Mouse (Mus musculus): ENCODE measurements around the gene Kcna2. TPM values are rescaled to one million over a fixed set of nuclear protein-coding genes. Genes with fewer than 3 reads are reported as not detected.

Kcna2 gene
- polyA plus RNA-seq (2015; fragmentation: Nextera tagmentation; extraction: Ambion mirVana), result 1.1 and 1.2 TPM in 2 replicates

DNA sequence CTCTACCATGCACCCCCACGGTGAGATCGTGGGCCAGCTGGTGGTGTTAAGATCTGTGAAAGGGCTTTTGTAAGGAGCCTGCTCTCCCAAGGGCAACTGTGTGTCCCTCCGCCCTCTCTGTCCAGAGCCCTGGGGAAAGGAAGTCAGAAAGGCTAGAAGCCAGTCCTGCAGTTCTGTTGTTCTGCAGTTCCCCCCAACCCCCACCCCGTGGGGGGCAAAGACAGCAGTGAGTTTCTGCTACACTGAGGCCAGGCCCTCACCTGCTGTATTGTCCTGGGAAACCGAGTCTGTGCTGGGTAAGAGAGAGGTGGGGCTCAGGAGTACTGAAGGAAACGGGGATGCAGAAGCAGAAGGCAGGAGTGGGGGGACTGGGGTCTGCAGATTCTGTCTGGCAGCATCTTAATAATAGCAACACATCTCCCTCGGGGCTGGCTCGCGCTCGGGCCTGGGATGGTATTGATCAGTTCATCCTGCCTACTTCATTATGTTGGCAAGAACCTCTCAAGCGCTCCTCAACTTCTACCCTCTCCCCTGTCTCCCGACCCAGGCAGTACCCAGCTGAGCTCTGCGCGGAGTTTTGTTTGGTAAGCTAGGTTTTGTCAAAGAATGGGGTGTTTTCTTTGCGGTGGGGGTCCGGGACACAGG, at the start of gene Kcna2:
Gene Kcna2 (plus strand): TSS at position 336 of the 645 bp plus-strand sequence.
- H3K4me1 ChIP-seq (replicated peaks), result peaks cover 32% of the 10 kb centered on the region
- H3K27ac ChIP-seq, result peak within 1 kb of the TSS; percentile 83
- H3K9ac ChIP-seq (replicated peaks), result peak within 1 kb of the TSS; percentile 85
- WGBS, result 3% methylated on average over 16 of the region's 16 CpGs
- peaks cover 34% of the 10 kb centered on the region for H3K27me3 ChIP-seq
- H3K4me3 ChIP-seq (replicated peaks), result peak within 1 kb of the TSS; percentile 80
- peak; percentile 57 for ATAC-seq
- no peaks in the 10 kb centered on the region for H3K9me3 ChIP-seq
- H3K4me2 ChIP-seq (replicated peaks), result peak within 1 kb of the TSS; percentile 94
- H3K36me3 ChIP-seq, result peaks cover 3% of the 10 kb centered on the region; the same call in 1 of the 2 replicates

DNA sequence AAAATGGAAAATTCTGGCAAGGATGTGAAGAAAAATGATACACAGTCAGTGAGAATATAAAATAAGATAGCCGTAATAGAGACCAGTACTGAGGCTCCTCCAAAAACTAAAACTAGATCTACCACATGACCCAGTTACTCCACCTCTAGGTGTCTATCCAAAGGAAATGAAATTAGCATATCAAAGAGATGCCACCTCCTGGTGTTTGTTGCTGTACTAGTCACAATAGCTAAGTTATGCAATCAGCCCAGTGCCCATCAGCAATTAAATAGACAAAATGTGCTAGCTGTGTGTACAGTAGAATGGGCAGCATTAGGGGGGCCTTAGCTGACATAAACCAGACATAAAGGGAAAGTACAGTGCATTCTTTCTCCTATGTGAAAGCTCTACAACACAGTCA, 39.5 kb upstream of the Kcna2 start:
- H3K9ac ChIP-seq (replicated peaks), result no peak overlapping the region
- no peak overlapping the region for H3K4me2 ChIP-seq (replicated peaks)
- no peaks in the 10 kb centered on the region for H3K36me3 ChIP-seq
- H3K27ac ChIP-seq, result no peak overlapping the region
- H3K4me3 ChIP-seq (replicated peaks), result no peak overlapping the region
- H3K9me3 ChIP-seq, result no peaks in the 10 kb centered on the region
- no peaks in the 10 kb centered on the region for H3K27me3 ChIP-seq
- 90% methylated on average over 1 of the region's 1 CpGs for WGBS
- H3K4me1 ChIP-seq (replicated peaks), result peaks cover 11% of the 10 kb centered on the region; the same call in 1 of the 2 replicates
- no peak for ATAC-seq

DNA sequence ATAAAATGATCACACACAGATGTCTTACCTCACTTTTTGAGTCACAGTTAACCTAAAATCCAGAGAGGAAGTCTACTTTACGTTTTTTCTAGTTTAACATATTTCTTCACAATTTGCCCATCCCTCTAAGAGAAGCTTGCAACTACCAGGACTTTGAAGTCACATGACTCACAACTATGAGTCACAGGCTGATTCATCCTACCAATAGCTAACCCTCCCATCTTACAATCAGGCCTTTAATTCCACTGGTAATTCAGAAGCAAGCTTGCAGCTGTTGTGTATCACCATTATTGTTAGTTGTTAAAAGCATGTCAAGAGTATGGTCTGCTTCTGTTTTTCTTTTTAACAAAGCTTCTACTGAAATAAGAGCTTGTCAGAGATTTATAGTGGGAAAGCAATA, 38.2 kb upstream of the Kcna2 start:
- Histone ChIP-seq H3K9me3 (no peaks in the 10 kb centered on the region), H3K36me3 (no peaks in the 10 kb centered on the region), H3K9ac (replicated peaks) (no peak overlapping the region), H3K4me3 (replicated peaks) (no peak overlapping the region), H3K27me3 (no peaks in the 10 kb centered on the region), H3K4me1 (replicated peaks) (peaks cover 17% of the 10 kb centered on the region), H3K4me2 (replicated peaks) (no peak overlapping the region), H3K27ac (no peak overlapping the region)
- WGBS, result 79% methylated on average over 1 of the region's 1 CpGs
- no peak for ATAC-seq

DNA sequence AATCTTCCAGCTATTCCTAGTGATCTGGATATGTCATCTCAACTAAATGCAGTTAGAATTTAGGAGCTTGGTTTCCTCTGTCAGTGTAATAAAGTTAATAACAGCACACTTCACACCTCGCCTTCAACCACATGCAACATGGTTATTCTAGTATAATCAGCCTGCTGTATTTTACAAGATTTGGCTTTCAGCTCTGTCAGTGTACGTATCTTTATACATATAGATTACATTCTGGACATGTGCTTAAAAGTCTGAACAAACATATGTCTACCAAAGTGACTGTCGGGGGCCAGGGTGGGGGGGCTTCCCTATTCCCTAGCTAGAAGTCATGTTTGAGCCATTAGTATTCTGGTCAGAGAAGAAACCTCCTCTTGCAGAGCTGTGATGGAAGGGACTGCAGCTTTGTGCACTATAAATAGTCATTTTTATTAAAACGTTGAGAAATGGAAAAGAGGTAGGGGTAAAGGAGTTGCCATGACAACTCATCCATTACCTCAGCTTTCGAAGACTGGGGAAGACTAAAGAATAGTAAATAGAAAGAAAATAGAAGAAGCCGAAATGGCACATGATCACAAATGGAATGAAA, 35.3 kb upstream of the Kcna2 start:
- Histone ChIP-seq H3K4me3 (replicated peaks) (no peak overlapping the region), H3K9ac (replicated peaks) (no peak overlapping the region), H3K36me3 (no peaks in the 10 kb centered on the region), H3K27ac (peak overlapping the region; percentile 83), H3K27me3 (no peaks in the 10 kb centered on the region), H3K4me1 (replicated peaks) (peaks cover 17% of the 10 kb centered on the region), H3K9me3 (no peaks in the 10 kb centered on the region), H3K4me2 (replicated peaks) (no peak overlapping the region)
- WGBS, result 40% methylated on average over 6 of the region's 6 CpGs
- ATAC-seq, result peak; percentile 86

DNA sequence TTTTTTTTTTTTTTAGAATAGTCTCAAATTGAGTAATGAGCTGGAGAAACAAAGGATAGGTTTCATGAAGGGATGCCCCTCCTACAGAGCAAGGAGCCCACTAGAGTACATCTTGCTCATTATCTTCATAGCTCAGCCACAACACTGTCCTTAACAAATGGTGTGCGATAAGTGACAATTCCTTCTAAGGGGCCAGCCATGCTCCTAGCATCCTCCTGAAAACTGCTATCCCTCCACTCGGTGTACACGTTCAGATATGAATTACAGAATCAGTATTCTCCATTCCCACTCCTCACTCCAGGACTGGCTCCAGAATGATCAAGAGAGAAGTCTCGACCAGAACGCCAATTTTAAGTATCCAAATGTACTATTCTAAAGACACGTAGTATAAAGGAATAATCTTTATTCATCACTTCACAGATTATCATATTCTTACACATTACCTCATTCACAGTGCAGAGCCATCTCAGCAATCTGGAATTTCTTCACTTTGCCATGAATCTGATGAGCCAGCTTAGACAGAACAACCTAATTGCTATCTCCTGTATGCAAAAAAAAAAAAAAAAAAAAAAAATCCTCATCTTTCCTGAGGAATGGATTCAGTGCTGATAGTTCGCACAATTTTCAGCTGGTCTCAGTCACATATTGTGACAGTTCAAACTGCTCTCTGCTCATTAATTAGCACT, 34.6 kb upstream of the Kcna2 start:
- peak; percentile 85 for ATAC-seq
- peaks cover 17% of the 10 kb centered on the region for H3K4me1 ChIP-seq (replicated peaks)
- peak overlapping the region; percentile 83 for H3K27ac ChIP-seq
- H3K9ac ChIP-seq (replicated peaks), result no peak overlapping the region
- H3K4me2 ChIP-seq (replicated peaks), result no peak overlapping the region; the same call in 1 of the 2 replicates
- no peak overlapping the region for H3K4me3 ChIP-seq (replicated peaks)
- no peaks in the 10 kb centered on the region for H3K9me3 ChIP-seq
- no peaks in the 10 kb centered on the region for H3K27me3 ChIP-seq
- 51% methylated on average over 7 of the region's 7 CpGs for WGBS
- no peaks in the 10 kb centered on the region for H3K36me3 ChIP-seq

DNA sequence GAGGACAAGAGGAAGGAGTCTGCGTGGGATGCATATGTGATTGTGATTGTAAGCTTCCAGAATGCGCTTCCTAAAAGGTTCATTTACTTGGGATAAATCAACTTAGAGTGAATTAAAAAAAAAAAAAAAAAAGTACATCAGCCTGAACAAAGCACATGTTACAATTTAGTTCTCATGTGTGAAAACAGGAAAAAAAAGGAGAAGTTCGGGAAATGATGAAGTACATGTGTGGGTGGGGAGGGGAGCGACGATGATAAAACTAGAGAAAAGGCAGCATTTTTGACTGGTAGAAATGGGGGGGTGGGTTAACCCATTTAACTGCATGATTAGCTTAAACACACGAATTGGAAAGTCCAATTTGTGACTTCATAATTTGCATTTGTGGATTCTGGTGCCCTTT, 33.7 kb upstream of the Kcna2 start:
- H3K9me3 ChIP-seq, result no peaks in the 10 kb centered on the region
- H3K27me3 ChIP-seq, result no peaks in the 10 kb centered on the region
- H3K4me1 ChIP-seq (replicated peaks), result peaks cover 17% of the 10 kb centered on the region
- WGBS, result 72% methylated on average over 6 of the region's 6 CpGs
- ATAC-seq, result no peak
- H3K9ac ChIP-seq (replicated peaks), result no peak overlapping the region
- H3K36me3 ChIP-seq, result no peaks in the 10 kb centered on the region
- H3K27ac ChIP-seq, result peak overlapping the region; percentile 83
- no peak overlapping the region for H3K4me3 ChIP-seq (replicated peaks)
- H3K4me2 ChIP-seq (replicated peaks), result no peak overlapping the region

DNA sequence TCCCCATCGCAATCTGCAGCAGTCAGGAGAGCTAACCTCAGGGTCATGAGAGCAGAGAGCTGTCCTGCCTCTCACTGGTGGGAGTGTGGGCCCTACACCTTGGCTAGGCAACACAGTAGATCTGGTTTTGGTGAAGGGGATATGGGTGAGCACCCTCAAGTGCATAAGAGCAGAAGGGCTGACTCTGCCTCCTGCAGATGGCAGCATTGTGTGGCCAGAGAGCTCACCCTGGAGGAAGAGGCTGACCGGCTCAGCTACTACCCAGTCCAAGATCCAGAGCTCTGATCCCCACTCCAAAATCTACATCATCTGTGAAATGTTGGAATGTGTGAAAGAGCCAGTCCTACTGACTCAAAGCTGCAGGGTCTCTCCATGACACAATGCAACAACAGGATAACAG, 27.1 kb upstream of the Kcna2 start:
- Histone ChIP-seq H3K36me3 (no peaks in the 10 kb centered on the region), H3K9ac (replicated peaks) (no peak overlapping the region), H3K4me1 (replicated peaks) (no peaks in the 10 kb centered on the region), H3K27me3 (no peaks in the 10 kb centered on the region), H3K27ac (no peak overlapping the region), H3K9me3 (no peaks in the 10 kb centered on the region), H3K4me2 (replicated peaks) (no peak overlapping the region), H3K4me3 (replicated peaks) (no peak overlapping the region)
- ATAC-seq, result no peak
- WGBS, result 72% methylated on average over 2 of the region's 2 CpGs

DNA sequence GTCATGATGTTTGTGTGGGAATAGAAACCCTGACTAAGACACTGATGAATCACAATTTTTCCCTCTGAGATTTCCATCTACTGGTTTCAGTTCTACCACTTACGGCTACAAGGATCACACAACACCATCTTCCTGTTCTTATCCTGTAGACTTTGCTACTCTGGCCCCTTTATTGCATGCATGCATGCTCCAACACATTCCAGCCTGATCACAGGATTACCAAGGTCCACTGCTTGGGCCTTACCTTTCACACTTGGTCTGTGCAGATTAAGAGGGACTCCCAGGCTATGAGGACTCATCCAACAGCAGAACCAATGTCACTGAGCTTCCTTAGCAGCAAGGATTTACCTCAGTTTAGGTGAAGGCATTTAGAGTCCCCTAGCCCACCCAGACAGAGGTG, 25.2 kb upstream of the Kcna2 start:
- no peak overlapping the region for H3K27ac ChIP-seq
- no peak overlapping the region for H3K4me3 ChIP-seq (replicated peaks)
- no peak for ATAC-seq
- H3K9me3 ChIP-seq, result no peaks in the 10 kb centered on the region
- no peak overlapping the region for H3K9ac ChIP-seq (replicated peaks)
- no peaks in the 10 kb centered on the region; the same call in 1 of the 2 replicates for H3K4me1 ChIP-seq (replicated peaks)
- no peaks in the 10 kb centered on the region for H3K36me3 ChIP-seq
- no peaks in the 10 kb centered on the region for H3K27me3 ChIP-seq
- WGBS, result 100% methylated on average over 1 of the region's 1 CpGs
- no peak overlapping the region for H3K4me2 ChIP-seq (replicated peaks)

DNA sequence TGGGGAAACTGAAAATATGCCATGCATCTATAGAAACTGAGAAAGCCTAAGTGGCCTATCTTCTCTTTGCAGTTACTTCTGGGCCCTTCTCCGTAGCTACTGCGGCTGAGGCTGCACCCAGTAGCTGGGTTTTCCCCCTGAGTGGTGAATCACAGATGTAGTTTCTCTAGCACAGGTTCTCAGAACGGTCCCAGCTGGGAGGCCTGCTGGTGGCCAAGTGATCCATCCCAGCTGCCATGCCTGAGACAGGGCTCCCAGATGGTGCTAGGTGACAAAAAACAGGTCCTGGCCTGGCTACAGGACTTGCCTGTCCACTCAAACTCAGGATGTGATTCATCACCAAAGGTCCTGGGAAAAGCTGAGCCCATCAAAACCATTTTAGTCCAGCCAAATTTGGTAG, 24.3 kb upstream of the Kcna2 start:
- H3K27me3 ChIP-seq, result no peaks in the 10 kb centered on the region
- no peak for ATAC-seq
- 91% methylated on average over 3 of the region's 3 CpGs for WGBS
- H3K36me3 ChIP-seq, result no peaks in the 10 kb centered on the region
- no peak overlapping the region for H3K4me2 ChIP-seq (replicated peaks)
- H3K4me1 ChIP-seq (replicated peaks), result no peaks in the 10 kb centered on the region; the same call in 1 of the 2 replicates
- H3K9ac ChIP-seq (replicated peaks), result no peak overlapping the region
- no peak overlapping the region for H3K4me3 ChIP-seq (replicated peaks)
- no peaks in the 10 kb centered on the region for H3K9me3 ChIP-seq
- no peak overlapping the region for H3K27ac ChIP-seq

DNA sequence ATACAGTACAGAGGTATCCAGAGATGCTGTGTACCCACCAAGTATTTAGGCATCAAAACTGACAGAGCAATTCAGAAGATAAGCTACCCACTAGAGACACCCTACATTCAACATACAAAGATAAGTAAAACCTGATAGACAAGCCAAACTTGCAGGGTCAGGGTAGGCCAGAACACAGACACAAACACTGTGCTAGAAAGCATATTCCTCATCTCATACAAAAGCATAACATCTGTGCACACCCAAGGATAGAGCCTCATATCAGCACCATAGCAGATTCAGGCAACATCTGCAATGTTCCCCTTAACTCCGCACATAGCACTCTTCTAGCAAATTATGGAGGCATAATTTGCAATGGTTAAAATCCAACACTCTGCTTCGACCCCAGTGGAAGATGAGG, 23.8 kb upstream of the Kcna2 start:
- WGBS, result 86% methylated on average over 2 of the region's 2 CpGs
- no peak overlapping the region for H3K4me2 ChIP-seq (replicated peaks)
- no peaks in the 10 kb centered on the region; the same call in 1 of the 2 replicates for H3K4me1 ChIP-seq (replicated peaks)
- no peaks in the 10 kb centered on the region for H3K9me3 ChIP-seq
- no peak overlapping the region for H3K9ac ChIP-seq (replicated peaks)
- no peak for ATAC-seq
- no peak overlapping the region for H3K4me3 ChIP-seq (replicated peaks)
- no peaks in the 10 kb centered on the region for H3K27me3 ChIP-seq
- no peak overlapping the region for H3K27ac ChIP-seq
- no peaks in the 10 kb centered on the region for H3K36me3 ChIP-seq

DNA sequence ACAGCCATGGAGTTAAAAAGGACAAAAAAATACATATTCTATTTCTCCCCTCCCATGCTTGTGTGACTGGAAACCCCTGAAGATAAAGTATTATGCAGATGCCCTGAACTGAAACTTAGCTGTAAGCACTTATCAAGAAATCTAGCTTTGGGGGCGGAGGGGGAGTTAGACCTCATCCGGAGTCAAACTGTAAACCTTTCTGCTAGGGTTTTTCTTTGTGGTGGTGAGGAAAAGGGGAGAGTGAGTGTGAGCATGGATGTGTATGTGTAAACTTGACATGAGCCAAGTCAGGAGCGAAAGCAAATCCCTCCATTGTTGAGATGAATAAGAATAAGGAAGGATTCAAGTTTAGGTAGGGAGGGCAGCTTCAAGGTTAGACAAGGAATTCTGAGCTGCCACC, 20.1 kb upstream of the Kcna2 start:
- H3K4me2 ChIP-seq (replicated peaks), result no peak overlapping the region
- 88% methylated on average over 3 of the region's 3 CpGs for WGBS
- no peaks in the 10 kb centered on the region for H3K27me3 ChIP-seq
- H3K9me3 ChIP-seq, result no peaks in the 10 kb centered on the region
- H3K4me1 ChIP-seq (replicated peaks), result no peaks in the 10 kb centered on the region; the same call in 1 of the 2 replicates
- H3K36me3 ChIP-seq, result no peaks in the 10 kb centered on the region
- H3K27ac ChIP-seq, result no peak overlapping the region
- no peak overlapping the region for H3K9ac ChIP-seq (replicated peaks)
- 0 out of 2 replicates have a peak, but pooled peaks have one; percentile 9 for ATAC-seq
- no peak overlapping the region for H3K4me3 ChIP-seq (replicated peaks)

DNA sequence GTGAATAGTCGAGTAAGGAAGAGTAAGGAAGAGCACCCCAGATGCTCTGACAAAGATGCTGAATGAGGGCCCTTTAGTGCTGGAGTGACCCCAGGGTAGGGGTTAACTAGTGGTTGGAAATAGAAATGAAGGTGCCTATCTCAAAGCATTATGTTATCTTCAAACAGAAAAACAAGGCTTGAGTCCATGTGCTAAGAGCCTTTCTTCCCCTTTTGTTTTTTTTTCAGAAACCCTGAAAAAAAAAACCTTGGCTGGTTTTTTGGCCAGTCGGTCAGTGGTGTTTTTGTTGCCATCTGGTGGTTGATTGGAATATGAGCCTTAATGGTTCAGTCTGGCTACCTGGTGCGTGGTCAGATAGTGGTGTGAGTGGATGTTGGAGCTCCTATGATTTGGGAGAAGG, 19.7 kb upstream of the Kcna2 start:
- Histone ChIP-seq H3K4me3 (replicated peaks) (no peak overlapping the region), H3K36me3 (no peaks in the 10 kb centered on the region), H3K4me1 (replicated peaks) (no peaks in the 10 kb centered on the region; the same call in 1 of the 2 replicates), H3K9me3 (no peaks in the 10 kb centered on the region), H3K4me2 (replicated peaks) (no peak overlapping the region), H3K27me3 (no peaks in the 10 kb centered on the region), H3K9ac (replicated peaks) (no peak overlapping the region), H3K27ac (no peak overlapping the region)
- ATAC-seq, result peak; percentile 56; the same call in 1 of the 2 replicates
- WGBS, result 31% methylated on average over 3 of the region's 3 CpGs
